Mouse (Mus musculus): ENCODE data around the gene Ispd.
A peak's percentile ranks its signal among the peaks of the same experiment; 100 is the strongest.
"Not testable (repeated sequence)": the region's sequence is repeated elsewhere in the genome, so short reads cannot be mapped to it uniquely, and the experiment has no call there.

Gene Ispd

GRCm38 (mm10) chr12:36381441-36382340, at the start of gene Ispd, which contains the start of gene D630036H23Rik:
TSS of gene Ispd (plus strand) at chr12:36381450.
TSS of gene D630036H23Rik (minus strand) at chr12:36382181.
- peak; percentile 86 for DNase-seq (ENCODE audit: low read depth, low spot score)

GRCm38 (mm10) chr12:36332676-36333075, 48.6 kb upstream of the Ispd start:
- DNase-seq (ENCODE audit: low read depth, low spot score): no peak

- no peak for DNase-seq (ENCODE audit: low read depth, low spot score)
Observed at GRCm38 (mm10) chr12:36333837-36334281, 47.4 kb upstream of the Ispd start.

GRCm38 (mm10) chr12:36344131-36344530, 37.1 kb upstream of the Ispd start:
- no peak for DNase-seq (ENCODE audit: low read depth, low spot score)

- DNase-seq (ENCODE audit: low read depth, low spot score): no peak
Observed at GRCm38 (mm10) chr12:36360064-36360463, 21.2 kb upstream of the Ispd start.

- DNase-seq (ENCODE audit: low read depth, low spot score): no peak
Observed at GRCm38 (mm10) chr12:36360693-36361092, 20.6 kb upstream of the Ispd start.

- no peak for DNase-seq (ENCODE audit: low read depth, low spot score)
Observed at GRCm38 (mm10) chr12:36364013-36364412, 17.2 kb upstream of the Ispd start.

- DNase-seq (ENCODE audit: low read depth, low spot score): no peak
Observed at GRCm38 (mm10) chr12:36373237-36373998, 7.8 kb upstream of the Ispd start.

GRCm38 (mm10) chr12:36376391-36376790, 4.9 kb upstream of the Ispd start:
- not testable (repeated sequence) for DNase-seq (ENCODE audit: low read depth, low spot score)

GRCm38 (mm10) chr12:36380254-36380653, 996 bp upstream of the Ispd start:
- DNase-seq (ENCODE audit: low read depth, low spot score): no peak

- DNase-seq (ENCODE audit: low read depth, low spot score): peak; percentile 50
Observed at GRCm38 (mm10) chr12:36380806-36381205, 444 bp upstream of the Ispd start.

- no peak for DNase-seq (ENCODE audit: low read depth, low spot score)
Observed at GRCm38 (mm10) chr12:36385386-36385785, 4.1 kb downstream of the Ispd start.

GRCm38 (mm10) chr12:36386991-36387390, 5.7 kb downstream of the Ispd start:
- no peak for DNase-seq (ENCODE audit: low read depth, low spot score)

GRCm38 (mm10) chr12:36395115-36395514, 13.9 kb downstream of the Ispd start:
- no peak for DNase-seq (ENCODE audit: low read depth, low spot score)

GRCm38 (mm10) chr12:36423677-36424076, 42.4 kb downstream of the Ispd start:
- no peak for DNase-seq (ENCODE audit: low read depth, low spot score)

GRCm38 (mm10) chr12:36425258-36425657, 44.0 kb downstream of the Ispd start:
- no peak for DNase-seq (ENCODE audit: low read depth, low spot score)

- DNase-seq (ENCODE audit: low read depth, low spot score): no peak
Observed at GRCm38 (mm10) chr12:36426163-36427045, 45.2 kb downstream of the Ispd start.

GRCm38 (mm10) chr12:36436956-36437355, 55.7 kb downstream of the Ispd start:
- no peak for DNase-seq (ENCODE audit: low read depth, low spot score)

GRCm38 (mm10) chr12:36439396-36439795, 58.1 kb downstream of the Ispd start:
- no peak for DNase-seq (ENCODE audit: low read depth, low spot score)

GRCm38 (mm10) chr12:36456002-36456401, 74.8 kb downstream of the Ispd start:
- DNase-seq (ENCODE audit: low read depth, low spot score): no peak

- DNase-seq (ENCODE audit: low read depth, low spot score): no peak
Observed at GRCm38 (mm10) chr12:36457726-36458125, 76.5 kb downstream of the Ispd start.
